ENCODE assay signal across 10 mouse cellular contexts in the genomic region with DNA sequence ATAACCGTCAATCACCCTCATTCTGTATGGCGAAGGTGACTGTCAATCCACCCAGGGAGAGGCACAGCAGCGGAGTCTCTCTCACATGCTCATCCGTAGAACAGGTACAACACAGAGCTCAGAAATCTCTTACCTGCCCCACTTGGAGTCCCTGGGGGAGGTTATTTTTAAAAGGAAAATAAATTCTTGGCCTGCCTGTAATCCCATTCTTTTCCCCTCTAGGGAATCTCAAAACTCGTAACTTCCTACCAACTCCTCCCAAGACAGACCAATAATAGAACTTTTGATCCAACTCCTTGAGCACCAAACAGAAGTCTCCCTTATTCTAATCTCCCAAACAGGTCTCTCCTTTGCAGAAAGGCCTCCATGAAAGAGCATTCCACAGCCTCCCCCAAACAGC.
DNase-seq lines count a peak whose midpoint lies in the region; ATAC-seq and TF ChIP-seq lines count a peak whose summit lies in the region.
"Had no signal": no experiment of that assay in that cellular context is flagged by ENCODE, and none has a peak within 500 bp of the region (broad histone marks: within the 10 kb centered on the region; RNA-seq: fewer than 3 reads in every experiment).

No protein-coding gene starts in this region.

- no peaks in the 10 kb centered on the region for H3K27me3 ChIP-seq in hindbrain, embryonic 15.5 days
- no peaks in the 10 kb centered on the region for H3K27me3 ChIP-seq in hindbrain, embryonic 14.5 days (ENCODE audit: control insufficient read depth, insufficient read depth, low read length)
- no peaks in the 10 kb centered on the region for H3K27me3 ChIP-seq in testis, adult 2 months (ENCODE audit: control insufficient read depth, insufficient read depth, low read length)
- no peaks in the 10 kb centered on the region for H3K27me3 ChIP-seq in limb, embryonic 11.5 days (ENCODE audit: control insufficient read depth, insufficient read depth, low read length)
- no peaks in the 10 kb centered on the region for H3K27me3 ChIP-seq in stomach, postnatal 0 days (ENCODE audit: control insufficient read depth, insufficient read depth, low read length)
- H3K27me3 ChIP-seq in forebrain, embryonic 14.5 days (replicated peaks; ENCODE audit: control insufficient read depth, insufficient read depth, low read length) = no peaks in the 10 kb centered on the region

- TF ChIP-seq CTCF in testis, adult 2 months (IDR thresholded peaks at IDR 0.05; ENCODE audit: control insufficient read depth, insufficient read depth, insufficient replicate concordance, low read depth, low read length) = no peak
- no peak for TF ChIP-seq CTCF in stomach, postnatal 0 days (IDR thresholded peaks at IDR 0.05; ENCODE audit: low read depth)

- ATAC-seq in hindbrain, embryonic 15.5 days (ENCODE audit: low FRiP score, low read depth) = no peak
- no peak for ATAC-seq in hindbrain, embryonic 14.5 days (ENCODE audit: low FRiP score)
- no peak for ATAC-seq in limb, embryonic 11.5 days (ENCODE audit: insufficient number of reproducible peaks, low FRiP score, low TSS enrichment, low read depth)
- no peak for ATAC-seq in stomach, postnatal 0 days (ENCODE audit: low FRiP score, low TSS enrichment)
- ATAC-seq in forebrain, embryonic 14.5 days = no peak

- no peak overlapping the region for H3K4me3 ChIP-seq in hindbrain, embryonic 15.5 days
- H3K4me3 ChIP-seq in hindbrain, embryonic 14.5 days (replicated peaks; ENCODE audit: low read length) = no peak overlapping the region
- no peak overlapping the region for H3K4me3 ChIP-seq in testis, adult 2 months (ENCODE audit: control insufficient read depth, low read depth, low read length)
- no peak overlapping the region for H3K4me3 ChIP-seq in limb, embryonic 11.5 days (ENCODE audit: low read depth, low read length)
- H3K4me3 ChIP-seq in stomach, postnatal 0 days (ENCODE audit: low read depth, low read length) = no peak overlapping the region
- no peak overlapping the region for H3K4me3 ChIP-seq in forebrain, embryonic 14.5 days (ENCODE audit: low read depth, low read length)

- H3K4me2 ChIP-seq in hindbrain, embryonic 15.5 days = no peak overlapping the region
- H3K4me2 ChIP-seq in hindbrain, embryonic 14.5 days (replicated peaks) = no peak overlapping the region
- H3K4me2 ChIP-seq in limb, embryonic 11.5 days (ENCODE audit: low read depth, severe bottlenecking) = no peak overlapping the region
- H3K4me2 ChIP-seq in stomach, postnatal 0 days (replicated peaks; ENCODE audit: low read depth) = no peak overlapping the region
- no peak overlapping the region for H3K4me2 ChIP-seq in forebrain, embryonic 14.5 days (ENCODE audit: low read length)

- no peaks in the 10 kb centered on the region for H3K36me3 ChIP-seq in hindbrain, embryonic 15.5 days
- H3K36me3 ChIP-seq in hindbrain, embryonic 14.5 days (replicated peaks; ENCODE audit: control insufficient read depth, insufficient read depth) = no peaks in the 10 kb centered on the region
- no peaks in the 10 kb centered on the region for H3K36me3 ChIP-seq in testis, adult 2 months (ENCODE audit: control insufficient read depth, insufficient read depth, low read length)
- H3K36me3 ChIP-seq in limb, embryonic 11.5 days (ENCODE audit: control insufficient read depth, insufficient read depth, low read length) = no peaks in the 10 kb centered on the region
- H3K36me3 ChIP-seq in stomach, postnatal 0 days (ENCODE audit: control insufficient read depth, insufficient read depth, low read length) = peaks cover 8% of the 10 kb centered on the region; the same call in 1 of the 2 replicates
- no peaks in the 10 kb centered on the region for H3K36me3 ChIP-seq in forebrain, embryonic 14.5 days (ENCODE audit: control insufficient read depth, insufficient read depth, low read length)

- no peaks in the 10 kb centered on the region for H3K9me3 ChIP-seq in hindbrain, embryonic 15.5 days
- H3K9me3 ChIP-seq in hindbrain, embryonic 14.5 days (ENCODE audit: control insufficient read depth, low read length) = no peaks in the 10 kb centered on the region
- H3K9me3 ChIP-seq in limb, embryonic 11.5 days (ENCODE audit: control insufficient read depth, low read length) = no peaks in the 10 kb centered on the region
- no peaks in the 10 kb centered on the region for H3K9me3 ChIP-seq in stomach, postnatal 0 days (ENCODE audit: control insufficient read depth, low read length)
- H3K9me3 ChIP-seq in forebrain, embryonic 14.5 days (replicated peaks; ENCODE audit: control insufficient read depth, low read length) = no peaks in the 10 kb centered on the region

- peaks cover 13% of the 10 kb centered on the region; the same call in 1 of the 2 replicates for H3K4me1 ChIP-seq in hindbrain, embryonic 15.5 days (replicated peaks)
- H3K4me1 ChIP-seq in hindbrain, embryonic 14.5 days (replicated peaks; ENCODE audit: control insufficient read depth, insufficient read depth, low read length) = no peaks in the 10 kb centered on the region
- peaks cover 16% of the 10 kb centered on the region for H3K4me1 ChIP-seq in testis, adult 2 months (ENCODE audit: control insufficient read depth, insufficient read depth, low read length)
- peaks cover 31% of the 10 kb centered on the region for H3K4me1 ChIP-seq in limb, embryonic 11.5 days (ENCODE audit: control insufficient read depth, insufficient read depth, low read length)
- H3K4me1 ChIP-seq in stomach, postnatal 0 days (replicated peaks; ENCODE audit: control insufficient read depth, insufficient read depth) = peaks cover 7% of the 10 kb centered on the region; the same call in 1 of the 2 replicates
- no peaks in the 10 kb centered on the region for H3K4me1 ChIP-seq in forebrain, embryonic 14.5 days (ENCODE audit: control insufficient read depth, insufficient read depth, low read length)

- H3K27ac ChIP-seq in hindbrain, embryonic 15.5 days (replicated peaks) = peak overlapping the region; percentile 35; the same call in 1 of the 2 replicates
- H3K27ac ChIP-seq in hindbrain, embryonic 14.5 days = no peak overlapping the region; the same call in 1 of the 2 replicates
- peak overlapping the region; percentile 50; the same call in 1 of the 2 replicates for H3K27ac ChIP-seq in testis, adult 2 months (ENCODE audit: control insufficient read depth, insufficient read depth, low read depth, low read length)
- peak overlapping the region; percentile 81 for H3K27ac ChIP-seq in limb, embryonic 11.5 days (replicated peaks; ENCODE audit: low read depth, low read length)
- H3K27ac ChIP-seq in stomach, postnatal 0 days (replicated peaks) = peak overlapping the region; percentile 81
- no peak overlapping the region for H3K27ac ChIP-seq in forebrain, embryonic 14.5 days (ENCODE audit: low read depth, low read length)

- no peak for TF ChIP-seq POLR2A in testis, adult 2 months (IDR thresholded peaks at IDR 0.05; ENCODE audit: control insufficient read depth, low read depth, low read length)

- TF ChIP-seq EP300 in stomach, postnatal 0 days (optimal IDR thresholded peaks at IDR 0.05) = no peak

- H3K9ac ChIP-seq in hindbrain, embryonic 15.5 days = no peak overlapping the region
- no peak overlapping the region for H3K9ac ChIP-seq in hindbrain, embryonic 14.5 days
- H3K9ac ChIP-seq in limb, embryonic 11.5 days (ENCODE audit: low read length) = 0 out of 2 replicates have a peak overlapping the region, but pooled peaks have one; percentile 27
- no peak overlapping the region for H3K9ac ChIP-seq in stomach, postnatal 0 days (ENCODE audit: low read length)
- H3K9ac ChIP-seq in forebrain, embryonic 14.5 days (ENCODE audit: low read length) = no peak overlapping the region

- WGBS in hindbrain, embryonic 15.5 days = 84% methylated on average over 5 of the region's 5 CpGs
- WGBS in hindbrain, embryonic 14.5 days = 74% methylated on average over 5 of the region's 5 CpGs
- WGBS in limb, embryonic 11.5 days = 77% methylated on average over 5 of the region's 5 CpGs
- WGBS in stomach, postnatal 0 days = 76% methylated on average over 5 of the region's 5 CpGs
- 73% methylated on average over 5 of the region's 5 CpGs for WGBS in forebrain, embryonic 14.5 days

- no peak for DNase-seq in hindbrain, embryonic 14.5 days (ENCODE audit: low spot score)
- DNase-seq in testis, postnatal 14 days (ENCODE audit: low spot score) = no peak
- DNase-seq in limb, embryonic 11.5 days (ENCODE audit: low spot score) = no peak
- DNase-seq in stomach, postnatal 0 days (ENCODE audit: low spot score) = no peak
- DNase-seq in urinary bladder, postnatal 25 days (ENCODE audit: low spot score) = no peak
- no peak for DNase-seq in forebrain, embryonic 14.5 days (ENCODE audit: low spot score)
- DNase-seq: left cerebral cortex, postnatal 4 days; thymus, postnatal 14 days had no signal

Comparison
In these comparisons a context has a peak if more than half of its experiments do, and no peak if none do; other contexts are left out.
1. H3K27ac ChIP-seq: peak in hindbrain, embryonic 15.5 days (single experiment), testis, adult 2 months (single experiment), limb, embryonic 11.5 days (single experiment) and stomach, postnatal 0 days (single experiment); none in hindbrain, embryonic 14.5 days (single experiment) and forebrain, embryonic 14.5 days (single experiment).